Mouse (Mus musculus) hindbrain, embryonic 10.5 days (tissue): ENCODE data around the gene Ess2. TPM values are rescaled to one million over a fixed set of nuclear protein-coding genes. Genes with fewer than 3 reads are reported as not detected.

Experiments
- DNase-seq: peaks from one replicate; pipeline ENCODE4 v3.0.0-alpha.2; 2017; ENCODE audit warnings: low spot score
- H3K27ac ChIP-seq: fragments of 300-500 bp; sonication (generic); 2 replicates; pipeline ENCODE4 v1.5.1; 2016; ENCODE audit warnings: mild to moderate bottlenecking, moderate library complexity
- H3K27me3 ChIP-seq: fragments of 300-500 bp; sonication (generic); 2 replicates; pipeline ENCODE4 v1.6.1; 2016; ENCODE audit warnings: mild to moderate bottlenecking; ENCODE audit not compliant: poor library complexity, insufficient read depth, severe bottlenecking
- H3K36me3 ChIP-seq: fragments of 300-500 bp; sonication (generic); 2 replicates; pipeline ENCODE4 v1.6.1; 2016; ENCODE audit warnings: mild to moderate bottlenecking, moderate library complexity
- H3K4me1 ChIP-seq: fragments of 300-500 bp; sonication (generic); replicated peaks from 2 replicates; pipeline ENCODE4 v1.6.1; 2016; ENCODE audit warnings: mild to moderate bottlenecking
- H3K4me3 ChIP-seq: fragments of 300-500 bp; sonication (generic); 2 replicates; pipeline ENCODE4 v1.5.1; 2016; ENCODE audit warnings: mild to moderate bottlenecking, moderate library complexity
- H3K9me3 ChIP-seq: fragments of 300-500 bp; sonication (generic); 2 replicates; pipeline ENCODE4 v1.6.1; 2016; ENCODE audit warnings: mild to moderate bottlenecking, moderate library complexity
- WGBS: fragments of 180-500 bp; shearing (Covaris S2); methylation state at CpG from one replicate; pipeline ENCODE4 v1.1.7; 2016; 5-methylcytosine and 5-hydroxymethylcytosine counted together
- polyA plus RNA-seq: library from polyadenylated mRNA; unstranded; fragments of >200 nt; fragmentation: Nextera tagmentation; extraction: Ambion mirVana; gene quantifications from 2 replicates; pipeline ENCODE4 v1.2.1, GENCODE M21; 2016

The Ess2 gene
- polyA plus RNA-seq, 1 experiment from 2014 or later, result 57.4 TPM

- no peaks in the 10 kb centered on the region for H3K36me3 ChIP-seq
- H3K9me3 ChIP-seq, result no peaks in the 10 kb centered on the region
- peaks cover 18% of the 10 kb centered on the region for H3K27me3 ChIP-seq
- H3K4me1 ChIP-seq, result peaks cover 7% of the 10 kb centered on the region
- H3K4me3 ChIP-seq, result no peak overlapping the region
- no peak for DNase-seq
- H3K27ac ChIP-seq, result no peak overlapping the region
- 75% methylated on average over 9 of the region's 9 CpGs for WGBS
These were observed 22.7 kb upstream of the Ess2 start for GRCm38 (mm10) chr16:17933594-17934444.

DNA sequence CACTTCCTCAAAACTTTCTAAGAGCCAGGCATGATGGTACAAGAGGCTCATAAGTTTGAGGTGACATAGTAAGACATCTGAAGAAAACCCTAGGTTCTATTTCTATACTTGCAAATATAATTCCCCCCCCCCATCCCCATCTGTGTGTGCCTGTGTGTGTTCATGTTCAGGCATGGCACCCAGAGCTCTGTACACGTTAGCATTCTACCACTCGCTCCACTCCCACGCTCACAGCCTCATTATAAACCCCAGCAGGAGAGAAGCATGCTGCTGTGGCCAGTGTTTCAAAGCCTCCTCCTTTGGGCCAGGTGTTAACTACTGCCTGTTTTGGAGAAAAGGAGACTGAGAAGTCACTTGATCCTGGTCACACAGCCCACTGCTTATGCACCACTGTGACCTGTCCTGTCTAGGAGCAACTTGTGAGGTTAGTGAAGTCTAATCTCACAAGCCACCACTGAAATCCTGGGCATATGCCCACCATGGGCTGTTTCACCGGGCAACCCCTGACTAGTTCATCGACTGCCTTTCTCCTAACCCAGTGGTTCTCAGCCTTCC, 20.8 kb upstream of the Ess2 start:
- no peak for DNase-seq
- Histone ChIP-seq H3K9me3 (no peaks in the 10 kb centered on the region), H3K27me3 (peaks cover 4% of the 10 kb centered on the region; the same call in 1 of the 2 replicates), H3K36me3 (no peaks in the 10 kb centered on the region), H3K4me1 (peaks cover 24% of the 10 kb centered on the region), H3K4me3 (no peak overlapping the region), H3K27ac (no peak overlapping the region)
- 81% methylated on average over 5 of the region's 5 CpGs for WGBS

- no peak overlapping the region for H3K4me3 ChIP-seq
- no peaks in the 10 kb centered on the region; the same call in 1 of the 2 replicates for H3K27me3 ChIP-seq
- peaks cover 34% of the 10 kb centered on the region for H3K4me1 ChIP-seq
- H3K27ac ChIP-seq, result no peak overlapping the region
- WGBS, result 60% methylated on average over 2 of the region's 2 CpGs
- peaks cover 21% of the 10 kb centered on the region for H3K36me3 ChIP-seq
- H3K9me3 ChIP-seq, result no peaks in the 10 kb centered on the region
- DNase-seq, result no peak
These were observed 18.5 kb upstream of the Ess2 start for GRCm38 (mm10) chr16:17929631-17930030.

GRCm38 (mm10) chr16:17929211-17929610, 18.1 kb upstream of the Ess2 start:
- Histone ChIP-seq H3K4me3 (peak overlapping the region; percentile 94; the same call in 1 of the 2 replicates), H3K4me1 (peaks cover 35% of the 10 kb centered on the region), H3K27ac (peak overlapping the region; percentile 91), H3K9me3 (no peaks in the 10 kb centered on the region), H3K27me3 (no peaks in the 10 kb centered on the region; the same call in 1 of the 2 replicates), H3K36me3 (peaks cover 25% of the 10 kb centered on the region)
- no peak for DNase-seq
- 13% methylated on average over 2 of the region's 2 CpGs for WGBS

DNA sequence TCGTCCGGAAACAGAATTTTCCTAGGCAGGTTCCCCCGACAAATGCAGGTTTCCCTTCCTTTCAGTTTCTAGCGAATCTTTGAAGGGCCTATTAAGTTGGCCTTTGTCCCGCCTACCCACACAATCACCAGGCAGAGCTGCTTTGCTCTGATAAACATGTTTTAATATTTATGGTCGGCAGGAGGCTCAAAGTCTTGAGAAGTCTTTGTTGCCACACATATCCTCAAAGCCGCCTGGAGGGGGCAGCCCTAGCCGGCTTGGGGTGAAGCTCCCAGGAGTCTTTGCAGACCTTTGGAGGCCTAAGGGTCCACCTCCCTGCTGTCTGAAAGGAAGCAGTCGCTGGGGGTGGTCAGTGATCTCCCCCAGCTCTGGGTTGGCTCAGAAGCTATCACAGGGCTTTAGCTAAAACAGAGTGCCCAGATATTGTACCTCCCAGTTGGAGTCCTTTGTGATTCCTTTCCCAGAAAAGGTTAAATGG, 17.5 kb upstream of the Ess2 start:
- DNase-seq, result peak; percentile 80
- H3K36me3 ChIP-seq, result peaks cover 25% of the 10 kb centered on the region
- no peaks in the 10 kb centered on the region; the same call in 1 of the 2 replicates for H3K27me3 ChIP-seq
- peak overlapping the region; percentile 91 for H3K27ac ChIP-seq
- H3K4me3 ChIP-seq, result peak overlapping the region; percentile 94
- H3K9me3 ChIP-seq, result no peaks in the 10 kb centered on the region
- peaks cover 35% of the 10 kb centered on the region for H3K4me1 ChIP-seq
- under 1% methylated on average over 9 of the region's 9 CpGs for WGBS

DNA sequence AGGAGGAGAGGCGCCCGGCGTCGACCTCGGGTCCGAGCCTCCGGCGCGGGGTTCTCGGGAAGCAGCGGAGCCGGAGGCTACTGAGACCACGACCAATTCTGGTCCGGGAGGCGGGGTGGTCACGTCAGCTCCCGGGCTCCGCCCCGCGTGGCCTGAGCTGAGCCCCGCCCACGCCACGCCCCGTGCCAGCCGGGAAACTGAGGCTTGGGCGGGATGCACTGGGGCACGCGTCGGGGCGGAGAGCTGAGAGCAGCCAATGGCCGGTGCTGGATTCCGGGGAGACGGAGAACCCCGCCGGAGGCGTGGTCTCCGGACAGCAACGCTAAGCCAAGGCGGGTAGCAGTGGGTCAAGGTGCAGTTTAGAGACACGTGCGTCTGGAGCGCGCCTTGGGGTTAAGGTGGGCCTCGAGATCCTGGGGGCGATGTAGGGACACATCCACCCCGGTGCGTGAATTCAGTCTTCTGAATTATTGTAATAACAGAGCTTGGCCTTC, 17.0 kb upstream of the Ess2 start, which contains the start of gene Slc25a1:
Gene Slc25a1 (minus strand): TSS at position 133 of the 494 bp plus-strand sequence.
- H3K27me3 ChIP-seq, result no peaks in the 10 kb centered on the region; the same call in 1 of the 2 replicates
- H3K4me3 ChIP-seq, result peak within 1 kb of the TSS; percentile 94
- WGBS, result under 1% methylated on average over 47 of the region's 47 CpGs
- peak within 1 kb of the TSS; percentile 91 for H3K27ac ChIP-seq
- peaks cover 25% of the 10 kb centered on the region for H3K36me3 ChIP-seq
- peaks cover 37% of the 10 kb centered on the region for H3K4me1 ChIP-seq
- no peaks in the 10 kb centered on the region for H3K9me3 ChIP-seq
- DNase-seq, result peak; percentile 89

DNA sequence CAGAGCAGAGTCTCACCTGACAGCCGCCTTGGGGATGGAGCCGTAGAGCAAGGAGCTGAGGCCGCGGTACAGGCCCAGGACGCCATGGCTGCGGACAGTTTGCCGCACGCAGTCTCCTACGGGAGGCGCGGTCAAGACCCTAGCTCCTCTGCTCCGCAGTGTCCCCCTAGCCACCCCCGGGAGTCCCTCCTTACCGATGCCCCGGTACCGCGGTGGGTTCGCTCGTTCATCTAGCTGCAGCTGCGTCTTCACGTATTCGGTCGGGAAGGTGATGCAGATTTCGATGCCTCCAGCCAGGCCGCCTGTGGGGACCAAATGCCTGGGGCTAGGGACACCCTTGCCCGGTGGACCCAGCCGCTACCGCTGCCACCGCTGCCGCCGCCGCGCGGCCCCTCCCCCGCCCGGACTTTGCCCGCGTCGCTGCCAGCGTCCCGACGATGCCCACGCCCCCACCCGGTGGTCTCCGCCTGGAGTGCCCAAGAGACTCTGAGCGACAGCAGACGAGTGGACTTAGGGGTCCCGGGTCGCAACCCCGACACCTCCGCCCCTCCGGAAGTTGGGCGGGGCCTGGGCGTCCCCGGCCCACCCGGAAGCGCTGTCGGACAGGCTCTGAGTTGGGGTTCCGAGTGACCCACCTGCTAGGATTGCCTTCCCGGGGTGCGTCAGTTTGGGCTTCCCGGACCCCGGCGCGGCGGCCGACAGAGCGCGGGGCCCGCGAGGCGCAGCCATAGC, 16.4 kb upstream of the Ess2 start:
- under 1% methylated on average over 72 of the region's 72 CpGs for WGBS
- H3K27ac ChIP-seq, result peak overlapping the region; percentile 91
- no peaks in the 10 kb centered on the region for H3K9me3 ChIP-seq
- H3K4me3 ChIP-seq, result peak overlapping the region; percentile 94
- H3K4me1 ChIP-seq, result peaks cover 43% of the 10 kb centered on the region
- DNase-seq, result no peak
- peaks cover 25% of the 10 kb centered on the region for H3K36me3 ChIP-seq
- no peaks in the 10 kb centered on the region for H3K27me3 ChIP-seq

- peak overlapping the region; percentile 87 for H3K4me3 ChIP-seq
- H3K27ac ChIP-seq, result peak overlapping the region; percentile 91
- peaks cover 40% of the 10 kb centered on the region for H3K27me3 ChIP-seq
- no peak for DNase-seq
- peaks cover 25% of the 10 kb centered on the region for H3K36me3 ChIP-seq
- peaks cover 43% of the 10 kb centered on the region for H3K4me1 ChIP-seq
- H3K9me3 ChIP-seq, result no peaks in the 10 kb centered on the region
- WGBS, result under 1% methylated on average over 14 of the region's 14 CpGs
These were observed 11.0 kb upstream of the Ess2 start for GRCm38 (mm10) chr16:17922163-17922538.

GRCm38 (mm10) chr16:17921325-17922162, 10.4 kb upstream of the Ess2 start:
- Histone ChIP-seq H3K9me3 (no peaks in the 10 kb centered on the region), H3K27ac (peak overlapping the region; percentile 91), H3K36me3 (peaks cover 24% of the 10 kb centered on the region), H3K4me1 (peaks cover 37% of the 10 kb centered on the region), H3K27me3 (peaks cover 46% of the 10 kb centered on the region), H3K4me3 (peak overlapping the region; percentile 87)
- peak; percentile 97 for DNase-seq
- WGBS, result 3% methylated on average over 47 of the region's 47 CpGs

- peaks cover 55% of the 10 kb centered on the region for H3K27me3 ChIP-seq
- peaks cover 14% of the 10 kb centered on the region for H3K36me3 ChIP-seq
- WGBS, result 9% methylated on average over 20 of the region's 20 CpGs
- peak; percentile 37 for DNase-seq
- peak overlapping the region; percentile 87 for H3K4me3 ChIP-seq
- H3K4me1 ChIP-seq, result peaks cover 33% of the 10 kb centered on the region
- no peaks in the 10 kb centered on the region for H3K9me3 ChIP-seq
- peak overlapping the region; percentile 91 for H3K27ac ChIP-seq
These were observed 9.4 kb upstream of the Ess2 start for GRCm38 (mm10) chr16:17920586-17920985.

GRCm38 (mm10) chr16:17914307-17915249, 3.4 kb upstream of the Ess2 start, which contains the start of gene Gsc2:
Gene Gsc2 (minus strand): TSS chr16:17915059.
- WGBS, result under 1% methylated on average over 106 of the region's 106 CpGs
- peak; percentile 54 for DNase-seq
- Histone ChIP-seq H3K4me1 (peaks cover 24% of the 10 kb centered on the region), H3K27ac (0 out of 2 replicates have a peak within 1 kb of the TSS, but pooled peaks have one; percentile 46), H3K27me3 (peaks cover 81% of the 10 kb centered on the region), H3K9me3 (no peaks in the 10 kb centered on the region), H3K36me3 (no peaks in the 10 kb centered on the region), H3K4me3 (peak within 1 kb of the TSS; percentile 52)
